Mouse (Mus musculus) cerebellum, adult (tissue): ENCODE data around the gene Hsdl2.
"Not testable (repeated sequence)": the region's sequence is repeated elsewhere in the genome, so short reads cannot be mapped to it uniquely, and the experiment has no call there.

Source experiments
- ATAC-seq: cut with Nextera tagmentation; 2 replicates; pipeline ENCODE4 v1.9.2; 2017; ENCODE audit warnings: mild to moderate bottlenecking, moderate library complexity, mixed read lengths; ENCODE audit not compliant: insufficient number of reproducible peaks, low FRiP score, low TSS enrichment

Hsdl2 gene

GRCm38 (mm10) chr4:59581314-59582185 lies at the start of gene Hsdl2:
Gene Hsdl2, plus strand, starts transcription at chr4:59581563.
- peak; percentile 96 for ATAC-seq

DNA sequence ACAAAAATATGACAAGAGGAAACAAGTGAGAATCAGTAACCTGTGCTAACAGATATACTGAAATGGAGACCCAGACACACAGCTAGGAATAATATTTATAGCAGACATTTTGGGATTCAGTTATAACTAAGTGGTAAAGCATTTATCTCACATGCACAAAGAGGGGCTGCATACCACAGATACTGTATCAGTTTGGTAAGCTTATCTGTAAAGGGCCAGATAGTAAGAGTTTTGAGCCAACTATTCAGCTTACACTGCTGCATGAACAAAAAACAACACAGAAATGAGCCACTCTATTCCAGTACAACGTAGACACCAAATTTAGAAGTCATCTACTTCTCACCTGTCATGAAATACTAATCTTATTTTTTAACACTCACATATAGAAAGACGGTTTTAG lies 48.1 kb upstream of the Hsdl2 start:
- ATAC-seq, result no peak

- ATAC-seq, result no peak
Observed at GRCm38 (mm10) chr4:59535624-59536023, 45.7 kb upstream of the Hsdl2 start.

DNA sequence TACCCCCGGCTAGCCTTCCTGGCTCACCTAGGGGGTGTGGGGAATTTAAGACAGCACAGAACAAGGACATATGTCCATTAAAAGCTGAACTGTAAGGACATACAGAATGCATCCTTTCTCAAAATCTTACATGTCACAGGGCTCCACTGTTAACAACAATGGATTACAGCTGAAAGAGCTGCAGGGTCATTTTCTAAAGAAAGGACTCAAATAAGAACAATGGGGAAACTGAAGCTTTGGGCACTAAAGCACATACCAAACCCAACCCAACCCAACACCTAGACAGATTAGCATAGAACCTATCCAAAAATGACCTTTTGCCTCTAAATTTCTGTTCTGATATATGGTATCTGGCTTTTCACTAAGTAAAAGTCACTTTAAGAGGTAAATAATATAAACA lies 45.1 kb upstream of the Hsdl2 start:
- no peak for ATAC-seq

GRCm38 (mm10) chr4:59543006-59543405 lies 38.4 kb upstream of the Hsdl2 start:
- no peak for ATAC-seq

- ATAC-seq, result no peak
Observed at GRCm38 (mm10) chr4:59544654-59545053, 36.7 kb upstream of the Hsdl2 start.

GRCm38 (mm10) chr4:59546285-59547071 lies 34.9 kb upstream of the Hsdl2 start:
- no peak for ATAC-seq

- no peak for ATAC-seq
Observed at GRCm38 (mm10) chr4:59547136-59547889, 34.0 kb upstream of the Hsdl2 start.

DNA sequence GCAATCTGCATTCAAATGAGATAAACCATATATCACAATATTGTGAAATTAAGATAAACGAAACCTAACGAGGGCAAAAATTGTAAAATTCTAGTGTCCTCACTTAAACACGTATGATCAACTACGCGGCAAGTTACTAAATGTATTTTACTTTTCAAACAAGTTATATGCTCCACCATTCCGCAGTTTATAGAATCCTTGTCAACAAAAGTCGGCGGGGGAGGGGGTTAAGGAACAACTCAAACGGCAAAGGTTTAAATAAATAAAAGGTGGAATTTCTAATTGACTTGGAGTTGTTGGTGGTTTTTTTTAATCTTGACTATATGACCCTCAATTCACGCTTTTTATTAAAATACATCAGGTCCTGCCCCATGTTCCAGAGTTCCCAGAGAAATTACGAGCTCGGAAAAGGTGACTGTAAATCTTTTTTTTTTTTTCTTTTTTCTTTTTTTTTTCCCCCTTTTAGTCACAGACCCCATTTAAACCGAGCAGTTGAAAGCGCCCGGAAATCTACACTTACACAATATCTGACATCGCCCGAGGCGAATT lies 33.3 kb upstream of the Hsdl2 start:
- ATAC-seq, result no peak

GRCm38 (mm10) chr4:59548560-59549174 lies 32.7 kb upstream of the Hsdl2 start:
- peak; percentile 72 for ATAC-seq

GRCm38 (mm10) chr4:59549175-59549976 lies 32.0 kb upstream of the Hsdl2 start, which contains the start of gene Ptbp3:
Gene Ptbp3, minus strand, starts transcription at chr4:59549364.
- ATAC-seq, result peak; percentile 81

DNA sequence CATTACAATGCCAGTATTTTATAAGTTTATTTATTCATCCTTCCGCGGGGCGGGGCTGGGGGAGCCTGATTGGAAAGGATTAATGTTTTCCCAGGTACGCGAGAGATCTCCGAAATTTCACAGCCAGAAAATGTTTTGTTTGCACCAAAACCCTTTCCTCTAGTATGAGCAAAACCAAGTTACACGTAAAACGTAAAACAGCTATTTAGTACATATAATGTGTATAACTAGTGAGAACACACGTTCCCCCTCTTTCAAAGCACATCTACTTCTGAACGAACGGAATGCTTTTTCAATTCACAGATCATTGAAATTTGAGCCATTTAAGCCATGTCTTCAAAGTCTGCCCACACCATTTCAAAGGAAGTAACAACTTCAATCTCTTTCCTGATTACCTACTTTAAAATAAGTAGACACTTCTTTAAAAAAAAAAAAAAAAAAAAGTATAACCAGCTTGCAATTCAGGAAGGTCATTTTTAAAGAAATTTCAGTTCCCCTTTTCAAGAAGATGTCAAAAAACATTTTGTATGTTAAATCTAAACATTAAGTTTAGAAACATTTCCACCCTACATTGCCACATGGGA lies 31.3 kb upstream of the Hsdl2 start:
- ATAC-seq, result no peak

- no peak for ATAC-seq
Observed at GRCm38 (mm10) chr4:59551901-59552300, 29.5 kb upstream of the Hsdl2 start.

DNA sequence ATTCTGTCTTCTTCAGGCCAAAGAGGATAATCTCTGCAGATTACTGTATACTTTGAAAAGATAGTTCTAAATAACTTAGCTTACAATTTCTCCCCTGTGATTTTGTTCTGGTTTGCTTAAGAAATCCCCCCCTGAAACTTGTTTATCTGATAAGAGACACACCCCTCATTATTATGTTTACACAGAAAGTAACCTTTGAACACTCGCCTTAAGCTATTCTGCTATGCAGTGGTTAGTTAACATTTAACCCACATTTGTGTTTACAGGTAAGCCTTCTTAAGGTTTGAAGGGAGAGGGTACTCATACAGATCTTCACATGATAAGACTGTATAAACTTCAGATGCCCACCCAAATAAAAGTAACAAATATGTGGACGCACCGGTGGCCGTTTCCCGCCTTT lies 28.5 kb upstream of the Hsdl2 start:
- ATAC-seq, result no peak

DNA sequence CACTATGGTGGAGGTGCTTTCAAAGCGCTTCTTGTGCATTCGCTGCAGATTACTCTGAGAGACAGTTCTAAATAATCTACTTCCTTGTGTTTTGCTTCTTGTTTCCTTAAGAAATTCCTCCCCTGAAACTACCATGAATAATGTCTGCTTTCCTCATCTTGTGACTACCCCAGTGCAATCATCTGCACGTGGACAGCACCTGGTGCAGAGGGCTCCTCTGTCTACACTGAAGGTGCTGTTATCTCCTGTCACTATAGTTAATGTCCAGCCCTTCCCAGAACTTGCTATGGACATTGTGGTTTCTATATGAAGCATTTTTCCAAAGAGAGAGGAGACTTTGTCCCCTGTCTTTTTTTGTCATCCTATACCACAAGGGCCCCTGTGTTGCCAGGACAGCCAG lies 27.8 kb upstream of the Hsdl2 start:
- no peak for ATAC-seq

DNA sequence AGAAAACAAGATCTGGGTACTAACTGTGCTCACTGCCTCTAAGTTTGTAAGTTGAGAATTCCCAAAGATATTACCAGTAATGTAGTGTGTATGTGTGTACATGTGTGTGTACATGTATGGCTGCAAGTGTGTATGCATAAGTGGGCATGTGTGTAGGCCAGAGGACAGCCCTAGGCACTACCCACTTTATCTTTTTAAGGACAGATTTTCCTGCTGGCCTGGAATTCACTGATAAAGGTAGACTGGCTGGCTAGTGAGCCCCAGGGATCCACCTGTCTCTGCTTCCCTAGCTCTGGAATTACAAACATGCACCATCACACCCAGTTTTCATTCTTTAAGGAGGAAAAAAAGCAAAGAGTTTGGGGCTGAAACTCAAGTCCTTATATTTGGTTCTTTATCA lies 26.2 kb upstream of the Hsdl2 start:
- ATAC-seq, result no peak

DNA sequence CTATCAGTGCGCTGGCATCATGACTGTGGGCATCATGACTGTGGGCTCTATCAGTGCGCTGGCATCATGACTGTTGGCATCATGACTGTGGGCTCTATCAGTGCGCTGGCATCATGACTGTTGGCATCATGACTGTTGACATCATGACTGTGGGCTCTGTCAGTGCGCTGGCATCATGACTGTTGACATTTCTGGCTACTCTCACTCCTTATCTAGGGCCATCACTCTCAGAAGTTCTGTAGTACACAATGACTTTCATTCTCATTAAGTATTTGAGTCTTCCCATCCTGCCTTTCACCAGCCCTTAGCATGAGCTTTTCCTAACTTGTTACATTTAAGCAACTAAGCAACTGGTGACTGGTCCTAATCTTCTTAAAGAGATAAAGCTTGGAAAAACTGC lies 24.0 kb upstream of the Hsdl2 start:
- not testable (repeated sequence) for ATAC-seq

GRCm38 (mm10) chr4:59558096-59558720 lies 23.2 kb upstream of the Hsdl2 start:
- ATAC-seq, result no peak
